Mouse (Mus musculus) Patski (cell line): Measurements from ENCODE around the gene Smim1. TPM values are rescaled to one million over a fixed set of nuclear protein-coding genes. Genes with fewer than 3 reads are reported as not detected.

Experiments used
- ATAC-seq: fragments of 100-300 bp; one replicate; pipeline ENCODE4 v1.8.0; 2021
- CTCF ChIA-PET: fragments of 350-600 bp; sonication (Branson Sonifier 250); formaldehyde crosslinking; loops from one replicate; lab custom pipeline; 2022; ENCODE audit warnings: inconsistent platforms; lab: Charles Lee
- POLR2A ChIA-PET: fragments of 350-600 bp; sonication (Branson Sonifier 250); formaldehyde crosslinking; loops from one replicate; lab custom pipeline; 2022; ENCODE audit warnings: antibody characterized with exemption, inconsistent platforms; lab: Charles Lee
- DNase-seq: peaks from one replicate; pipeline ENCODE4 v3.0.0-alpha.2; 2011; ENCODE audit warnings: low read depth, low spot score
- H3K27me3 ChIP-seq: fragments of 371-371 bp; one replicate; pipeline ENCODE4 v1.5.1; 2021
- CTCF ChIP-seq: fragments of 100-300 bp; IDR thresholded peaks from one replicate; pipeline ENCODE4 v1.5.1; 2021
- in situ Hi-C: fragments of 300-500 bp; cut with MboI; formaldehyde crosslinking; loops from 3 replicates; pipeline ENCODE4 v1.11.1; 2018; ENCODE audit warnings: low pct_unique_long_range_greater_than_20kb, mixed read lengths
- polyA plus RNA-seq: library from polyadenylated mRNA; unstranded; gene quantifications from one replicate; pipeline ENCODE4 v1.2.3, GENCODE M21; 2021

The Smim1 gene
- polyA plus RNA-seq, 1 experiment from 2014 or later, result 46.4 TPM

- in situ Hi-C loops, result no loop called here
- ATAC-seq, result peak; percentile 31
- POLR2A ChIA-PET, result interaction anchor here (2.7 kb wide), 1 partner anchor 11 kb away, joined by 11 read pairs; the partner anchor contains the start of gene Lrrc47
- no peaks in the 10 kb centered on the region for H3K27me3 ChIP-seq
- no peak for TF ChIP-seq CTCF
- no peak for DNase-seq
- CTCF ChIA-PET, result no interaction called here
Measured at GRCm38 (mm10) chr4:154022407-154022806, 3.6 kb downstream of the Smim1 start.

GRCm38 (mm10) chr4:154021432-154021831 lies 4.6 kb downstream of the Smim1 start:
- no peaks in the 10 kb centered on the region for H3K27me3 ChIP-seq
- ATAC-seq (no peak), DNase-seq (no peak)
- ChIA-PET POLR2A (interaction anchor here (2.7 kb wide), 1 partner anchor 10 kb away, joined by 11 read pairs; the partner anchor contains the start of gene Lrrc47), CTCF (no interaction called here)
- TF ChIP-seq CTCF, result no peak
- in situ Hi-C loops, result no loop called here

GRCm38 (mm10) chr4:154019571-154019970 lies 6.5 kb downstream of the Smim1 start:
- ChIA-PET CTCF (interaction anchor here (1.3 kb wide), 1 partner anchor 9 kb away, joined by 8 read pairs; the partner anchor contains the start of gene Lrrc47), POLR2A (no interaction called here)

GRCm38 (mm10) chr4:154015476-154015875 lies 10.6 kb downstream of the Smim1 start:
- CTCF ChIA-PET, result no interaction called here
- POLR2A ChIA-PET, result no interaction called here
- in situ Hi-C loops, result no loop called here
- no peak for TF ChIP-seq CTCF
- DNase-seq (no peak), ATAC-seq (no peak)
- H3K27me3 ChIP-seq, result no peaks in the 10 kb centered on the region

More at GRCm38 (mm10) chr4:154019571-154019970, 6.5 kb downstream of the Smim1 start:
- DNase-seq (no peak), ATAC-seq (no peak)
- in situ Hi-C loops, result no loop called here
- no peaks in the 10 kb centered on the region for H3K27me3 ChIP-seq
- TF ChIP-seq CTCF, result no peak

- ChIA-PET CTCF (interaction anchor here (2.1 kb wide), 1 partner anchor 7 kb away, joined by 8 read pairs; no protein-coding TSS in a partner anchor), POLR2A (interaction anchor here (1.3 to 1.5 kb wide), 2 partner anchors 10 to 13 kb away, joined by 5 to 11 read pairs; no protein-coding TSS in a partner anchor)
- DNase-seq, result no peak
- in situ Hi-C loops, result no loop called here
- no peak for TF ChIP-seq CTCF
- peak; percentile 19 for ATAC-seq
- no peaks in the 10 kb centered on the region for H3K27me3 ChIP-seq
Measured at GRCm38 (mm10) chr4:154012132-154012882, 13.7 kb downstream of the Smim1 start.

GRCm38 (mm10) chr4:154011646-154012089 lies 14.4 kb downstream of the Smim1 start, which contains the start of gene Lrrc47:
Lrrc47 (plus strand) TSS chr4:154011731.
- ChIA-PET POLR2A (interaction anchor here (0.7 to 1.5 kb wide), 3 partner anchors 8 to 14 kb away, joined by 3 to 11 read pairs (median 5); no protein-coding TSS in a partner anchor), CTCF (interaction anchor here (2.1 kb wide), 1 partner anchor 8 kb away, joined by 8 read pairs; no protein-coding TSS in a partner anchor)
- no peak for DNase-seq
- no peak for TF ChIP-seq CTCF
- H3K27me3 ChIP-seq, result no peaks in the 10 kb centered on the region
- ATAC-seq, result peak; percentile 96
- in situ Hi-C loops, result no loop called here

- ATAC-seq (peak; percentile 45), DNase-seq (no peak)
- TF ChIP-seq CTCF, result no peak
- ChIA-PET POLR2A (interaction anchor here (0.7 to 1.5 kb wide), 4 partner anchors 8 to 14 kb away, joined by 3 to 11 read pairs (median 4); no protein-coding TSS in a partner anchor), CTCF (interaction anchor here (2.1 kb wide), 1 partner anchor 8 kb away, joined by 8 read pairs; no protein-coding TSS in a partner anchor)
- in situ Hi-C loops, result no loop called here
- H3K27me3 ChIP-seq, result no peaks in the 10 kb centered on the region
Measured at GRCm38 (mm10) chr4:154010907-154011645, 15.0 kb downstream of the Smim1 start.

- in situ Hi-C loops, result no loop called here
- TF ChIP-seq CTCF, result no peak
- no peak for DNase-seq
- no peaks in the 10 kb centered on the region for H3K27me3 ChIP-seq
- ChIA-PET CTCF (no interaction called here), POLR2A (no interaction called here)
- no peak for ATAC-seq
Measured at GRCm38 (mm10) chr4:154007759-154008158, 18.3 kb downstream of the Smim1 start.

- ChIA-PET POLR2A (no interaction called here), CTCF (interaction anchor here (0.5 to 0.9 kb wide), 2 partner anchors 11 to 84 kb away, joined by 3 read pairs; no protein-coding TSS in a partner anchor)
- no peak for TF ChIP-seq CTCF
- in situ Hi-C loops, result no loop called here
- ATAC-seq (no peak), DNase-seq (no peak)
- H3K27me3 ChIP-seq, result no peaks in the 10 kb centered on the region
Measured at GRCm38 (mm10) chr4:154006264-154006663, 19.8 kb downstream of the Smim1 start.

- DNase-seq, result no peak
- TF ChIP-seq CTCF, result no peak
Measured at GRCm38 (mm10) chr4:154005488-154005887, 20.5 kb downstream of the Smim1 start.

More at GRCm38 (mm10) chr4:154005488-154005887, 20.5 kb downstream of the Smim1 start:
- in situ Hi-C loops, result no loop called here
- ATAC-seq, result no peak
- CTCF ChIA-PET, result interaction anchor here (0.5 to 0.9 kb wide), 2 partner anchors 10 to 85 kb away, joined by 3 read pairs; no protein-coding TSS in a partner anchor
- H3K27me3 ChIP-seq, result no peaks in the 10 kb centered on the region
- POLR2A ChIA-PET, result no interaction called here
